Mouse (Mus musculus): ENCODE data around the gene Ddn. TPM values are rescaled to one million over a fixed set of nuclear protein-coding genes. Genes with fewer than 3 reads are reported as not detected.

Gene Ddn
- not detected for polyA plus RNA-seq (2014; fragmentation: Illumina TruSeq; extraction: RNeasy Lipid Tissue Mini Kit (QIAGEN cat#74804); ENCODE audit: low read depth, low replicate concordance)

GRCm38 (mm10) chr15:98809390-98809789 lies at the start of gene Ddn:
Gene Ddn (minus strand): TSS chr15:98809490.

GRCm38 (mm10) chr15:98830736-98831683 lies 21.7 kb upstream of the Ddn start, which contains the start of gene Prkag1:
Gene Prkag1 (minus strand): TSS chr15:98831521.

GRCm38 (mm10) chr15:98789661-98790535 lies 19.4 kb downstream of the Ddn start, which contains the start of gene Wnt1:
Gene Wnt1 (plus strand): TSS chr15:98789857.

GRCm38 (mm10) chr15:98777762-98778161 lies 31.5 kb downstream of the Ddn start, which contains the start of gene Wnt10b:
Gene Wnt10b (minus strand): TSS chr15:98778150.

GRCm38 (mm10) chr15:98762670-98763529 lies 46.4 kb downstream of the Ddn start, which contains the start of gene Arf3:
Gene Arf3 (minus strand): TSS chr15:98763214.

Other genes starting within 250 kb of the Ddn start
- gene Ccnt1, start 238.6 kb downstream of the Ddn start, polyA plus RNA-seq (2014; fragmentation: Illumina TruSeq; extraction: RNeasy Lipid Tissue Mini Kit (QIAGEN cat#74804); ENCODE audit: low read depth, low replicate concordance): 66.8 TPM
- 2.1 TPM for gene 4930415O20Rik, start 238.5 kb downstream of the Ddn start, polyA plus RNA-seq (2014; fragmentation: Illumina TruSeq; extraction: RNeasy Lipid Tissue Mini Kit (QIAGEN cat#74804); ENCODE audit: low read depth, low replicate concordance)
- 16.8 TPM for gene Adcy6, start 199.4 kb downstream of the Ddn start, polyA plus RNA-seq (2014; fragmentation: Illumina TruSeq; extraction: RNeasy Lipid Tissue Mini Kit (QIAGEN cat#74804); ENCODE audit: low read depth, low replicate concordance)
- 0.63 TPM for gene Cacnb3, start 178.7 kb downstream of the Ddn start, polyA plus RNA-seq (2014; fragmentation: Illumina TruSeq; extraction: RNeasy Lipid Tissue Mini Kit (QIAGEN cat#74804); ENCODE audit: low read depth, low replicate concordance)
- gene Ddx23, start 146.6 kb downstream of the Ddn start, polyA plus RNA-seq (2014; fragmentation: Illumina TruSeq; extraction: RNeasy Lipid Tissue Mini Kit (QIAGEN cat#74804); ENCODE audit: low read depth, low replicate concordance): 3.5 TPM
- gene Rnd1, start 132.0 kb downstream of the Ddn start, polyA plus RNA-seq (2014; fragmentation: Illumina TruSeq; extraction: RNeasy Lipid Tissue Mini Kit (QIAGEN cat#74804); ENCODE audit: low read depth, low replicate concordance): not detected
- 0.32 TPM for gene Ccdc65, start 101.3 kb downstream of the Ddn start, polyA plus RNA-seq (2014; fragmentation: Illumina TruSeq; extraction: RNeasy Lipid Tissue Mini Kit (QIAGEN cat#74804); ENCODE audit: low read depth, low replicate concordance)
- not detected for gene Fkbp11, start 81.3 kb downstream of the Ddn start, polyA plus RNA-seq (2014; fragmentation: Illumina TruSeq; extraction: RNeasy Lipid Tissue Mini Kit (QIAGEN cat#74804); ENCODE audit: low read depth, low replicate concordance)
- gene Arf3, start 46.3 kb downstream of the Ddn start, polyA plus RNA-seq (2014; fragmentation: Illumina TruSeq; extraction: RNeasy Lipid Tissue Mini Kit (QIAGEN cat#74804); ENCODE audit: low read depth, low replicate concordance): 42.4 TPM
- 0.57 TPM for gene Wnt10b, start 31.3 kb downstream of the Ddn start, polyA plus RNA-seq (2014; fragmentation: Illumina TruSeq; extraction: RNeasy Lipid Tissue Mini Kit (QIAGEN cat#74804); ENCODE audit: low read depth, low replicate concordance)
- gene Wnt1, start 19.6 kb downstream of the Ddn start, polyA plus RNA-seq (2014; fragmentation: Illumina TruSeq; extraction: RNeasy Lipid Tissue Mini Kit (QIAGEN cat#74804); ENCODE audit: low read depth, low replicate concordance): not detected
- gene Prkag1, start 22.0 kb upstream of the Ddn start, polyA plus RNA-seq (2014; fragmentation: Illumina TruSeq; extraction: RNeasy Lipid Tissue Mini Kit (QIAGEN cat#74804); ENCODE audit: low read depth, low replicate concordance): 39.9 TPM
- gene Kmt2d, start 61.7 kb upstream of the Ddn start, polyA plus RNA-seq (2014; fragmentation: Illumina TruSeq; extraction: RNeasy Lipid Tissue Mini Kit (QIAGEN cat#74804); ENCODE audit: low read depth, low replicate concordance): 2.9 TPM
- gene Rhebl1, start 85.0 kb upstream of the Ddn start, polyA plus RNA-seq (2014; fragmentation: Illumina TruSeq; extraction: RNeasy Lipid Tissue Mini Kit (QIAGEN cat#74804); ENCODE audit: low read depth, low replicate concordance): 3.2 TPM
- gene Dhh, start 89.0 kb upstream of the Ddn start, polyA plus RNA-seq (2014; fragmentation: Illumina TruSeq; extraction: RNeasy Lipid Tissue Mini Kit (QIAGEN cat#74804); ENCODE audit: low read depth, low replicate concordance): 0.19 TPM
- 9.9 TPM for gene Lmbr1l, start 108.7 kb upstream of the Ddn start, polyA plus RNA-seq (2014; fragmentation: Illumina TruSeq; extraction: RNeasy Lipid Tissue Mini Kit (QIAGEN cat#74804); ENCODE audit: low read depth, low replicate concordance)
- gene Tuba1b, start 125.1 kb upstream of the Ddn start, polyA plus RNA-seq (2014; fragmentation: Illumina TruSeq; extraction: RNeasy Lipid Tissue Mini Kit (QIAGEN cat#74804); ENCODE audit: low read depth, low replicate concordance): 21.1 TPM
- not detected for gene Gm49450, start 144.1 kb upstream of the Ddn start, polyA plus RNA-seq (2014; fragmentation: Illumina TruSeq; extraction: RNeasy Lipid Tissue Mini Kit (QIAGEN cat#74804); ENCODE audit: low read depth, low replicate concordance)
- gene Tuba1a, start 144.2 kb upstream of the Ddn start, polyA plus RNA-seq (2014; fragmentation: Illumina TruSeq; extraction: RNeasy Lipid Tissue Mini Kit (QIAGEN cat#74804); ENCODE audit: low read depth, low replicate concordance): 41.6 TPM
- 7.2 TPM for gene Tuba1c, start 220.4 kb upstream of the Ddn start, polyA plus RNA-seq (2014; fragmentation: Illumina TruSeq; extraction: RNeasy Lipid Tissue Mini Kit (QIAGEN cat#74804); ENCODE audit: low read depth, low replicate concordance)
- gene Prph, start 245.7 kb upstream of the Ddn start, polyA plus RNA-seq (2014; fragmentation: Illumina TruSeq; extraction: RNeasy Lipid Tissue Mini Kit (QIAGEN cat#74804); ENCODE audit: low read depth, low replicate concordance): 0.38 TPM